Mouse (Mus musculus) gastrocnemius, postnatal 4 days (tissue): ENCODE measurements around the gene Id1. TPM values are rescaled to one million over a fixed set of nuclear protein-coding genes. Genes with fewer than 3 reads are reported as not detected.

ENCODE experiments used
- DNase-seq, 2 experiments: peaks; one replicate each; pipeline ENCODE4 v3.0.0; 2021 to 2022; ENCODE audit warnings: low spot score in 2 of 2, mixed read lengths in 2 of 2
- total RNA-seq, 2 experiments: library from RNA; stranded (reverse); gene quantifications; 2 replicates each; pipeline ENCODE4 v1.2.3; 2021

Id1 gene
- total RNA-seq, 2 experiments from 2014 or later: 27.7 to 29.4 TPM

GRCm38 (mm10) chr2:152723651-152724331 is 12.3 kb upstream of the Id1 start:
- peak in 1 of 2 experiments; percentile 58 for DNase-seq

DNA sequence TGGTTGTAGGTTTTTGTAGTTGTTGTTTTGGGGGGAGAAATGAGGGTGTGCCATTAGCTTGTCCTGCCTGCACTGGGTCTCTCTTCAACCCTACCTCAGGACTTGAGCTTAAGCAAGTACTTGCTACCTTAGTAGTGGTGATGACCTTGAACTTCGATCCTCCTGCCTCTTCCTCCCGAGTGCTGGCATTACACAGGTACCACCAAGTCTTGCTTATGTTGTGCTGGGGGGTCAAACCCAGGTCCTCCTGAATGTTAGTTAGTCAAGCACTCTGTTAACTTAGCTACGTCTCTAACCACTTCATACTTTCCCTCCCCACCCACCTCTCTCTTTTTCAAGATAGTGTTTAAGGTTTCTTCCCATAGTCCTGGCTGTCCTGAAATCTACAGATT is 11.7 kb upstream of the Id1 start:
- DNase-seq: no peak

DNA sequence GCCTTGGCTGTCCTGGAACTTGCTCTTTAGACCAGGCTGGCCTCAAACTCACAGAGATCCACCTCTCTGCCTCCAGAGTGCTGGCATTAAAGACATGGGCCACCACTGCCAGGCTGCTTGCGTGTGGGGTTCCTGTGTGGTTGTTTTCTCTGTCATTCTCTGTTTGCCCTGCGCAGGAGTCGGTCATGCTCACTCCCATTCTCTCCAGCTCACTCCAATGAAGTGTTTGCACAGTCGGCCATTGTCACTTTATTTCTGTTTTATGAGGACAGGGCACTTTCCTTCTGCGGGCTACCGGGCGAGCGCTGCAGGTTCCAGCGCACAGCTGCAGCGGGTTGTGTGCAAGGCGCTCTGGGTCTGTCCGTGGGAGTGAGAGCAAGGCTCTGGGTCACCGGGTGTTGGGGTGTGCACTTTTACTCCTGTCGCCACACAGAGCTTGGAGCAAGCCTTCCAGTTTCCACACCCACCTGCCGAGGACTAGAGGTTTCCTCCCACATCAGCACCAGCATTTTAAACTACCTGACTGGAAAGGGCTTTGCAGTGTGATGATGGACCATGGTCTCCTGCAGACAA is 10.8 kb upstream of the Id1 start:
- no peak for DNase-seq

DNA sequence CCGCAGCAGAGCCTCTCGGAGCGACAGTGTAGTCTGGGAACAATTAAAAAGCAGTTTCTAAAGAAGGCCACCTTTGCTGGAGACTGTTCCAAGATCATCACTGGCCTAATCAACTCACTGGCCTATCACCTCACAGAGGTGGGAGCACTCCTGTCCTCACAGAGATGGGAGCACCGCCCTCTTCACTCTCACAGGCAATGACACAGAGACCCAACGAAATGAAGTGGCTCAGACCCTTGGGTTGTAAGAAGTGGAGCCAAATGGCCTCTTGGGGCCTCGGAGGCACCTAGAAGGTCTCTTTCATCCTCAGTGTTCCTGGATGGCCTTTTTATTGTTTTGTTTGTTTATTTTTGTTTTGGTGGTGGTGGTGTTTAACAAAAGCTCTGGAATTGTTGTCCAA is 9.8 kb upstream of the Id1 start:
- DNase-seq: no peak

GRCm38 (mm10) chr2:152726751-152727335 is 9.2 kb upstream of the Id1 start:
- DNase-seq: no peak

DNA sequence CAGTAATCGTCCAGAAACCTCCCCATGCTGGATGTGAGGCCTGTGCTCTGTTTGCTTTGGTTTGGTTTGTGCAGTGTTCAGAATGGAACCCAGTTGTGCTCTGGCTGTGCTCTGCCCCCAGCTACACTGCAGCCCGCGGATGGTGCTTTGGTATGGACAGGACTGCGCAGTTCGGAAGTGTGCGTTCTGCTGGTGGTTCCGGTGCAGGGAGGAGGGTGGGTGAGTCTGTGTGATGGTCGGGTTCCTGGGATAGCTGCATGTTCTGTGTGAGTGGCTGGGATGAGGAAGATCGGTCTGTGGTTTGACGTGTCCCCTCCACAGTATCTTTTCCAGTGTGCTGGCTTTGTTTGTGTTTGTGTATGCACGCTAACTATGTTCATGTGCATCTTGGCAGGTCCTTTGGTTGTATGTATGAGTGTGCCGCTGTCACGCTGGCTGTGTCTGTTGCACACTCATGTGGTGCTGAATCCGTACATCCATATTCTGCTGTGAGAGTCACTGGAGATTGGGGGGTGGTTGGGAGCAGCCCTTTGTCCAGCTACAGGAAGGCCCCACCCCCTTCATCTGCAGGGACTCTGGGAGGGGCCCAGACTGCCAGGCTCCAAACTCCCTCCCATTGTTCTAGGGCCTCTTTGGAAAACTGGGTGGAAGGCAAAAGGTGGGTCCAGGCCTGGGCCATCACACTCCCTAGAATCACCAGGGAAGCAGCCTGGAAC is 8.1 kb upstream of the Id1 start:
- DNase-seq: no peak

DNA sequence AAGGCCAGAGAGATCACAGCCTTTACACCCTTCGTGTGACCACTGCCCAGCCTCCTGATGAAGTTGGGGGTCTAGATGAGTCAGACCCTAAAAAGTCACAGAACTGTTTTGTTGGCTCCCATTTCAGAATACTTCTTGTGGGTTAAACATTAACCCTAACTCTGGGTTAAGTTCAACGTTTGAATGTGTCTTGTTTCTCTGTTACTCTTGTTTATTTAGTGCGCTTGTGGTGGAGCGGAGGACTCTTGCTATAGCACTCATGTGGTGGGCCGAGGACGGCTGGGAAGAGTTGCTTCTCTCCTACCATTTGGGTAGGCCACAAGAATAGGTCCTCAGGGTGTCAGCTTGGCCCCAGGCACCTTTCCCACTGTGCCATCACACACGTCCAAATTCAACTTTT is 7.5 kb upstream of the Id1 start:
- no peak for DNase-seq

- DNase-seq: no peak
Measured at GRCm38 (mm10) chr2:152729013-152729635, 6.9 kb upstream of the Id1 start.

- peak in 1 of 2 experiments; percentile 70 for DNase-seq
Measured at GRCm38 (mm10) chr2:152729636-152730020, 6.4 kb upstream of the Id1 start.

- DNase-seq: no peak
Measured at GRCm38 (mm10) chr2:152733201-152733600, 2.9 kb upstream of the Id1 start.

GRCm38 (mm10) chr2:152734501-152734900 is 1.6 kb upstream of the Id1 start:
- no peak for DNase-seq

- DNase-seq: peak; percentile 80 to 93
Measured at GRCm38 (mm10) chr2:152734984-152735383, 1.1 kb upstream of the Id1 start.

DNA sequence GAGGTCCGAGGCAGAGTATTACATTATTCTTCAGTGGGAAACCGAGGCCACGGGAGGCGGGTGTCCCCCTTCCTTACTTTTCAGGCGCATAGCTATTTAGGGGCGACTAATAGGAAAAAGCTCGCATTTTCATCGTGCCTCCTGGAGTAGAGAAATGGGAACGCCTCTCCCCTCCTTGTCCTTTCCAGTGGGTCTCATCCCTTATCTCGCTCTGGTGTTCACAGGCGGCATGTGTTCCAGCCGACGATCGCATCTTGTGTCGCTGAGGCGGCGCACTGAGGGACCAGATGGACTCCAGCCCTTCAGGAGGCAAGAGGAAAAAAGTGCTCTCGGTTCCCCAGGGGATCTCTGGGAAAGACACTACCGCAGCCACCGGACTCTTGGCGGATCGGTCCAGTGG is 697 bp downstream of the Id1 start:
- DNase-seq: peak in 1 of 2 experiments; percentile 18

GRCm38 (mm10) chr2:152737306-152738221 is 1.5 kb downstream of the Id1 start:
- peak in 1 of 2 experiments; percentile 22 for DNase-seq

DNA sequence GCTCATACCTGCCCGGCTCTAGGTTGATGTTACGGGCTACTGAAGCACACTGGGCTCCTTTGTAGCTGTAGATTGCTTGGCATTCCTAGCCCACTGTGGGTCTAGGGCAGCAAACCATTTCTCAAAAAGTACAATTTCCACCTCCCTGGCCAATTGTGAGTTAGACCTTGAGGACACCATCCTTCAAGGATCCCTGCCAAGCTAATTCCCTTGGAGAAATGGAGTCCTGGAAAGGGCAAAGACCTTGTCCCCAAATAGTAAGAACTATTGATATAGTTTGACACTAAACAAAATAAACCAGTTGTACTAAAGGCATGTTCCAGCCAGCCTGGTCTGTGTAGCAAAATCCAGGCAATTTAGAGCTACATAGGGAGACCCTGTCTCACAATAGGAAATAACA is 2.3 kb downstream of the Id1 start:
- no peak for DNase-seq

DNA sequence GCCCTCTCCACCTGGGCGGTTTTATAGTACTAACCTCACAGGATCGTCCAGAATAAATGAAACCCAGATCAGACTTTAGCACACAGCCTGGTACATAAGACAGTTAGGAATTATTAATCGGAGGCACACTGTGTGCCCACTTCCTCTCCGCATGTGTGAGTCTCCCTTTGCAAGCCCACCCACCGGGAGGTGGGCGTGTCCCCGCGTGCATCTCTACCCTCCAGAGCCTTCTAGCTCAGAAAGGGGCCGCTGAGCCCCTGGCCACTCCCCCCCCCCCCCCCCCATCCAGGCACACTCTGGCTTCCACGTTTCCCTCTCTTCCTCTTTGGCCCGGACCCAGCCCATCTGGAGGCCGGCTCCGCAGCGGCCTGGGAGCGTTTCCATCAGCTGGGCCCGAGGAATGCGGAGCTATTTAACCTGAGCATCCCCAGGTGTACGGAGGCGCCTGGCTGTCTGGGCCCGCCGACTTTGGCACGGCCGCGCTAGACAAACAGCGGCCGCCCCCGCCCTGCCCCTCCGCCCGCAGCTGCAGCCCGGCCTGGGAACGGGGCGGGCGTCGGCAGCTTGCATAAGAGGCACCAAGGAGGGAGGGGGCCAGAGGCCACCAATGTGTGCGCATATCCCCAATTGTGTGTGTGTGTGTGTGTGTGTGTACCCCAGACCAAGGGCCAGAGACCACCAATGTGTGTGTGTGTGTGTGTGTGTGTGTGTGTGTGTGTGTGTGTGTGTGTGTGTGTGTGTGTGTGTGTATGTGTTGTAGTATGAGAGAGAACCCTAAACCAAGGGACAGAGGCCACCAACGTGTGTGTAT is 3.2 kb downstream of the Id1 start:
- DNase-seq: peak; percentile 75 to 82

DNA sequence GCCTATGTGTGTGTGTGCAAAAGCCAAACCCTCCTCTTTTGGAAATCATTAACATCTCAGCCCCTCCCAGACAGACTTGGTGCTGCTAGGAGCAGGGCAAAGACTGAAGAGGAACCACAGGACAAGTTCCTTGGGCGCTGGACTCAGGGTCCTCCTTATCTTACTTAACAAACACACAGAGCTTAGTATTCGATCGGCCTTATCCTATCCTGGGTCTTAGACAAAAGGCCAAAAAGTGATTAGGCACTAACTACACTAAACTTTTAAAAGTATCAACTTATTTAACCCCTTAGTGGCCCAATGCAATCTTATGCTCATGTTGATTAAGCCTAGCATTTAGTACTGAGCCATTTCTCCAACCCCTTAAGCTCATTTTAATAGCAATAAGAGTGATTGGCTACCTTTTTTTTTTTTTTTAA is 3.8 kb downstream of the Id1 start:
- no peak for DNase-seq

GRCm38 (mm10) chr2:152740490-152740889 is 4.4 kb downstream of the Id1 start:
- no peak for DNase-seq

DNA sequence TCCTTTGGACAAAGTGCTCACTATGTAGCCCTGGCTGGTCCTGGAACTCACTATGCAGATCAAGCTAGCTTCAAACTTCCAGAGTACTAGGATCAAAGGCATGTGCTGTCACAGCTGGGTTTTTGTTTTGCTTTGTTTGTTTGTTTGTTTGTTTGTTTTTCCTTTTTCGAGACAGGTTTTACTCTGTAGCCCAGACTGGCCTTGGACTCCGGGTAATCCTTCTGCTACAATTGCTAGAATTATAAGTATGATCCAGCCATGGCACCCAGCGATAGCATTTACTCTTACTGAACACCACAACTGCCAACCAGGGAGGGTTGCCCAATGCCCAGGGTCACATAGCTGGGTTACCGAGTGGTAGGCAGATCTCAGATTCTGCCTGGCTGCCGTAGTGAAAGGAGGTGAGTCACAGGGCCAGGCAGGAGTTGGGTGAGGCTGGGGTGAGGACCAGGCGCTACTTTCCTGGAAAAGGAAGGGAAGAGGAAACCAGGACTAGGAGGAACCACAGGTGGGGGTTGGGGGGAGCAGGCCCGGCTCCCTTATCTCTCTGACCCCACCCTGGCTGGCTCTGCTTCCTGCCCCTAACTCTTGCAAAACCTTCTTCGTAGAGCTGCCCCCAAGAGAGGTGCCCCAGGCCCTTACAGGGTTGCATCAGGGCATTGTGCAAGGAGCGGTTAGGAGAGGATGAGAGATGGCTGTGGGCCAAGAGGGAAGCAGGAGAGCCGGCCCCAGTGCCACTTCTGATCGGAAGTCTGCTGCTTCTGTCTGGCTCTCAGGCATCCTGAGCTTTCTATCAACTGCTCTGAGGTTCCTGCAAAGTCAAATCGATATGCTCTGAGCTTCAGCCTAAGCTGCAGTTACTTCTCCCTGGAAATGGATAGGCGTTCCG is 5.3 kb downstream of the Id1 start:
- DNase-seq: peak in 1 of 2 experiments; percentile 60
